Mouse (Mus musculus) mesoderm, embryonic 11.5 days (tissue): ENCODE data around the gene Gm4869.

Experiments
- DNase-seq: peaks from one replicate; pipeline ENCODE4 v3.0.0-alpha.2; 2012; ENCODE audit warnings: low read depth, low spot score

Gene Gm4869

DNA sequence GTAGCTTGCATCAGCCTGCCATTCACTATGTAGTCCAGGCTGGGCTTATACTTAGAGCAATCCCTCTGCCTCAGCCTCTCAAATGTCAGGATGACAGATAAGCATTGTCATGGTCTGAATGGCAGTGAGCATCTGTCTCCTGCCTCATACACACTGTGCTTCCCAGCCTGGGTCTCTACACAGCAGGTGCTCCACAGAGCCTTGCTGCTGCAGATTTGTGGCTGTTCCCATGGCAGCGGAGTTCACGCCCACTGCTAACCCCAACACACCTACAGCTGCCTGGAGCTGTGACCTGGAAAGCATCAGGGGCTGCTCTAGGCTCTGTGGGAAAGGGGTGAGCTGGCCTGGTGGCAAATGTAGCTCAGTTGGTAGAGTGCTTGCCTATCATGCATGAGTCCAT is 19.5 kb downstream of the Gm4869 start:
- no peak for DNase-seq

GRCm38 (mm10) chr5:140472336-140472735 is 26.9 kb downstream of the Gm4869 start:
- peak; percentile 22 for DNase-seq

DNA sequence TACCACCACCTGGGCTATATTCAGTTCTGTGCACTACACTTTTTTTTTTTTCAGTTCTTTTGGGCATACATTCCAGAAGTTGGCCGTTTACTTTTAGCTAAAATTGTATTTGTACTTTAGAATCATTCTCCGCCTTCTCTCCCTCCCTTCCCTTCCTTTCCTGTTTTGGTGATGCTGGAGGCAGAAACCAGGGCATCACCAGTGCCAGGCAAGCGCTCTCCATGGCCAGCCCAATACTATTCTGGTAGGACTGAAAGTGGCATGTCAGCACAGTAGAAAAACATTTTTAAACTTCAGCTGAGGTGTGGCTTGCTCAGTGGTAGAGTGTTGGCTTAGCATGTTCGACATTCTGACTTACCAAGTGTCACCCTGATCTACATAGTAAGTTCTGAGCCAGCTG is 36.0 kb downstream of the Gm4869 start:
- DNase-seq: no peak

GRCm38 (mm10) chr5:140491142-140491541 is 45.7 kb downstream of the Gm4869 start:
- DNase-seq: no peak

DNA sequence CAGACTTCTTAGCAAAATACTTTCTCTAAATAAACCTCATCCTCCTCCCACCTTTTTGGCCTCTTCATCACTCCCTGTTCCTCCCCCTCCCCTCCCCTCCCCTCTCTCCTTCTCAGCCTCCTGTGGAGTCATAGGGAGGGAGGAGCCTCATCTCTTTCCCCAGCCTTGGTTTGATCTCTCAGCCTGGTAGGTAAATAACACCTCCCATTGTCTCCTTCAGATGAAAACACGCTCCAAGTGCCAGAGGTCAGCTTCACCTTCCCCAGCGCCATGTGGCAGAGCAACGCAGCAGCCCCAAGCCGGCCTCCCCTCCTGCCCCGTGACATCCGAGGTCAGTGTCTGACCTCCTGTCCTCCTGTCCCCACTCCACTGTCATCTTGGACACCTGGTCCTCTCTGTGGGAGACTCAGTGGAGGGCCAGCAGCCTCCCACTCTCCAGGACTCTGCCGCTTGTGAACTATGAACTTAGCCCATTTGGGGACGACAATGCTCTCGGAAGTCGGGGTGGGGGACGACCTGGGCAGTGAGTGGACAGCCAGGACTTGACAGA is 47.3 kb downstream of the Gm4869 start:
- no peak for DNase-seq

- DNase-seq: no peak
Measured at GRCm38 (mm10) chr5:140498176-140498575, 52.7 kb downstream of the Gm4869 start.

GRCm38 (mm10) chr5:140500736-140501135 is 55.3 kb downstream of the Gm4869 start:
- DNase-seq: no peak

- DNase-seq: no peak
Measured at GRCm38 (mm10) chr5:140501982-140502836, 56.8 kb downstream of the Gm4869 start.

GRCm38 (mm10) chr5:140502925-140503324 is 57.5 kb downstream of the Gm4869 start:
- peak; percentile 71 for DNase-seq

DNA sequence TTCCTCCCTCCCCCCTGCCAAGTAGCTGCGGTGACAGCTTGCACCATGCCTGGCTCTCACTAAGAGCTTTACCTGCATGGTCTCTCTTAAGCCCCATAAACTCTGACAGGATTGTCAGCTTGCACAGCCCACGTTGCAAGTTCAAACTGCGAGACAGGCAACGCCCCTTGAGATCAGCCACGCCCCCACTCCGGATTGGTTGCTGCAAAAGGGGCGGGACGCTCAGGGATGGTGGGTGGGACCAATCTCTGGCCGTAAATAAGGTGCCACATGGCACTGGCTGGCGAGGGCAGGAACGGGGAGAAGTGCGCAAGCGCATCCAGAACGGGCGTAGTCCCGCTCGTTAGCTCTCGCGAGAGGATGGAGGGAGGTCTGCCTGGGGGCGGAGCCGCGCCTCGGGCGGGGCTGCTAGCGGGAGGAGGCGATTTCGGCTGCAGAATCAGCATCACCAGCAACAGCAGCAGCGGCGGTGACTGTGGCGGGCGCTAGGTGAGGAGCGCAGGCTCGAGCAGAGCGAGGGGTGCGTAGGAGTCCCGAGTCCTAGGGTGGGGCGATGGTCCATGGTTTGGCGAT is 59.8 kb downstream of the Gm4869 start, which contains the start of gene Chst12:
Chst12 (plus strand) TSS at position 343 of the 573 bp plus-strand sequence.
- peak; percentile 100 for DNase-seq

DNA sequence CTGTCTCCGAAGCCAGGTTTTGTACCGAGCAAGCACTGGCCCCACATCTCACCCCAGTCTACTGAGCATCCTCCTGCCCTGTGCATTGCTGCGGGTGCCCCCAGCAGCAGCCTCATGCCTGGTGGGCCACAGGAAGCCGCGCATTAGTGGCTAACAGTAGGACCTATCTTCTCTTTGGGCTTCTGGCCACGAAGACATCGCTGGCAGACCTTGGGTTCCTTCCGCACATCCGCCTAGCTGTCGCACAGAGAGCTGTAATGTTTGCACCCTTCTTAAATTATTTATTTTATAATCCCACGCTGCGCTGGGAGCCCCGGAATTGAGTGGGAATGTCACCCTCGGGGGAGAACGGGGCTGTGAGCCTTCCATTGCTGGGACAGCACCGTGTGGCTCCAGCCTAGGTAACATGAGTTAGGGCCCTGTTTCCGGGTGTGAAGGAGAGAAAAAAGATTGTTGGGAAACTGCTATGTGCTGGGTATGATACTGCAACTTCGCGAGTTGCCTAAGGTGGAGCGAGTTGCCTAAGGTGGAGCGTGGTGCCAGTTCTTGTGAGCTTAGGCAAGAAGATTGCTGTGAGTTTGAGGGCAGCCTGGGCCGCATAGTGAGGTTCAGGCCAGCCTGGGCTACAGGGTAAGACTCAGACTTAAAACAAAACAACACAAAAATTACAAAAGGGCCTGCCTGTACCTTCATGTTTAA is 60.8 kb downstream of the Gm4869 start:
- no peak for DNase-seq

DNA sequence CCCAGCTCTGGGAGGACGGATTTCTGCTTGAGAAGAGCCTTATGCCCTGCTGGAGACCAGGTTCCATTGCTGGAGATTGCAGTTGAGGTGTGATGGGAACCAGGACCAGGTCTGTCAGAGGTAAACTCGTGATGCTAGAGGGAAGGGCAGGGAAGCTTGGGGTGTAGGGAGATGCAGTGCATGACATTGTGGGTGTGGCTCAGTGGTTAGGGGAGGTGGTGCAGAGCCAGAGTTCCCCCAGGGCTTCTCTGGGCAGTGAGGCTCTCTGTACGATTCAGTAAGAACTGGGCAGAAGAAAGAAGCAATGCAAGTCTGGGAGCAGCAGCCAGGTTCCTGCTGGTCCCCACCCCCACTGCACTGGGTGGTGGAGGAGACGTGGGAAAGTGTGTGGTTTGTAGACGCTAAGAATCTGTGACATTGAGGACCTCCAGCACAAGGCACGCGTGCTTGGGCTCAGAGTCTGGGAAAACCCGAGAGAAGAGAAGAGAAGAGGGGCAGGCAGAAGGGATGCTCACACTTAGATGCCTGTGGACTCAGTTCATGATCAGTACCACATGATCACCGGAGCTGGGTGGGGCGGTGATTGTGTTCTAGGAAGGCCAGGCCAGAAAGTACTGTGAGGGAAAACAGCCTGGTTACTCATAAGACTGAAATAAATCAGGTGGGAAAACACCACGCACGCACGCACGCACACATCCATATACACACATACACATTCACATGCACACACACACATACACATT is 62.2 kb downstream of the Gm4869 start:
- no peak for DNase-seq

DNA sequence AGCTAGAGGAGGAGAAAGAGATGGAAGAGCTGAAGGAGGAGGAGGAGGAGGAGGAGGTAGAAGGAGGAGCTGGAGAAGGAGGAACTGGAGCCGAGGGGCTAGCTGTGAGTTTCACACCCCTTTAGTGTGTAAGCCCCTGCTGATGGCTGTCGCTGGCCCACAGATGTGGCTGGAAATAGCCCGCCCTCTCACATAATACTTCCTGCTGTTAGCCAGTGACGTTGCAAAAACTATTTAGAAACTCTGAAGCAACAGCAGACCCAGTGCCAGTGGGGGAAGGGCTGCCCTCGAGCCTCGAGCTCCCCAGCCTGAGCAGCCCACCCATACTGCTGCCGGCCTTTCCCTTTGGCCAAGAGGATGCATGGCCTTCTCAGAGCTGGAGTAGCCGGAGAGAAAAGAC is 63.2 kb downstream of the Gm4869 start:
- no peak for DNase-seq

DNA sequence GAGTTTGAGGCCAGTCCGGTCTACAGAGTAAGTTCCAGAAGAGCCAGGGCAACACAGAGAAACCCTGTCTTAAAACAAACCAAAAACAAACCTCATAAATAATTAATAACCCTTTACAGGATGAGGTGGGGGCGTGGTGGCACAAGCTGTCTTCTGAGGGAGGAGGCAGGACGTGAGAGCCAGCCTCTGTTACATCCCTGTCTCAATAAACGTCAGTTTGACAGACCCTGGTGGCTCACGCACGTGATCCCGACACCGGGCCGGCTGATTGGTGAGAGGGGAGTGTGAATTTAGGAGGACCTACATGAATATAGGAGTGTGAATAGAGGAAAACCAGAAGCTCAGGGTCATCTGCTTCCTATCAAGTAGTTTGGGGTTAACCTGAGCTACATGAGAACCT is 63.8 kb downstream of the Gm4869 start:
- no peak for DNase-seq

GRCm38 (mm10) chr5:140510012-140511000 is 64.9 kb downstream of the Gm4869 start:
- no peak for DNase-seq

DNA sequence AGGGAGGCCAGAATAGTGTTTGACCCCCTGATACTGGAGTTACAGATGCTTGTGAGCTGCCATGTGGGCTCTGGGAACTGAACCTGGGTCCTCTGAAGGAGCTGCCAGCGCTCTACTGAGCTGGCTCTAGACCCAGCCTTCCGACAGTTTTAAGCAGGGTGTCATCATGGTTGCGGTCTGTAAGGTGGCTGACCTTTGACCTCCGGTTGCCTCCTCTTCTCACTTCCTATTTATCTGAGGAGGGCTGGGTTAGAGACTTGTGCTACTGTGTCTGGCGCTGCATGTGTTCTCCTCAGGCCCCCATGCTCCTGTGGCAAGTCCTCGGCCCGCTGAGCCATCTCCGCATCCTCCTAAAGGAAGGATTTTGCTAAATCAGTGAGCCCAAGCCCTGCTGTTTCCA is 68.5 kb downstream of the Gm4869 start:
- DNase-seq: no peak

- peak; percentile 51 for DNase-seq
Measured at GRCm38 (mm10) chr5:140514799-140515486, 69.5 kb downstream of the Gm4869 start.

- no peak for DNase-seq
Measured at GRCm38 (mm10) chr5:140517159-140517920, 71.9 kb downstream of the Gm4869 start.

DNA sequence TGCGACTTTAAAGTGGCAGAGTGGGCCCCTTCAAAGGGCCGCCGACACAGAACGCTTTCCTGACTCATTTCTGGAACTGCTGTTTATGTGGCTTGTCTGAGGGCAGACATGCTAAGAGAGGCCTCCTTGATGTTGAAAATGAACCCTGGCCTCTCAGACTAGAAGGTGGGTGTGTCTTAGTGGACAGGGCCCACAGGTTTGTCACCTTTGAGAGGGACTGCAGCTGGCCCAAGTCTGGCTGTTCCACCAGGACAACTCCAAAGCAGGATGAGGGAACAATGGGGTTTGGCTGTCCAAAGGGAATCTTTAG is 72.4 kb downstream of the Gm4869 start:
- DNase-seq: no peak
